Mouse (Mus musculus): Measurements from ENCODE around the gene Cryzl1. TPM values are rescaled to one million over a fixed set of nuclear protein-coding genes. Genes with fewer than 3 reads are reported as not detected.

Cryzl1 gene
- polyA plus RNA-seq, 1 experiment from 2014 or later, result 36.3 TPM

DNA sequence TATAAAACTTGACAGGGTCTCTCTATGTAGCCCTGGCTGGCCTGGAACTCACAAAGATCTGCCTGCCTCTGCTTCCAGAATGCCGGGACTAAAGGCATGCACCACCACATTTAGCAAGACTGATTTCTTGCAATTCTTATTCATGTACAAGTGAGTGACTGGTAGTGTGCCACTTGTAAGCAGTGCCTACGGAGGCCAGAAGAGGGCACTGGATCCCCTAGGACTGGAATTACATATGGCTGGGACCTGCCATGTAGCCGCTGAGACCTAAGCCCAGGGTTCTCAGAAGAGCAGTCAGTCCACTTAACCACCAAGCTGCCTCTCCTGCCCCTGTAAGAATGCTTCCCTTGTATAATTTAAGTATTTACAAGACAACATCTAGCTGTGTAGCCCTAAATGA, 4.5 kb downstream of the Cryzl1 start:
- no peak for ATAC-seq
- H3K4me2 ChIP-seq (replicated peaks; ENCODE audit: low read depth), result no peak overlapping the region
- H3K9ac ChIP-seq (ENCODE audit: low read depth, low read length), result no peak overlapping the region
- H3K4me3 ChIP-seq (ENCODE audit: low read depth, low read length), result no peak overlapping the region
- no peaks in the 10 kb centered on the region for H3K27me3 ChIP-seq (replicated peaks; ENCODE audit: control insufficient read depth, insufficient read depth, low read length)
- H3K4me1 ChIP-seq (replicated peaks; ENCODE audit: control insufficient read depth, insufficient read depth, low read length), result no peaks in the 10 kb centered on the region
- H3K36me3 ChIP-seq (ENCODE audit: control insufficient read depth, insufficient read depth), result peaks cover 21% of the 10 kb centered on the region
- peak; percentile 87 for TF ChIP-seq CTCF (IDR thresholded peaks at IDR 0.05; ENCODE audit: low read depth)
- WGBS, result 61% methylated on average over 3 of the region's 3 CpGs
- no peak overlapping the region for H3K27ac ChIP-seq (ENCODE audit: low read depth, low read length)
- no peaks in the 10 kb centered on the region for H3K9me3 ChIP-seq (ENCODE audit: control insufficient read depth)

DNA sequence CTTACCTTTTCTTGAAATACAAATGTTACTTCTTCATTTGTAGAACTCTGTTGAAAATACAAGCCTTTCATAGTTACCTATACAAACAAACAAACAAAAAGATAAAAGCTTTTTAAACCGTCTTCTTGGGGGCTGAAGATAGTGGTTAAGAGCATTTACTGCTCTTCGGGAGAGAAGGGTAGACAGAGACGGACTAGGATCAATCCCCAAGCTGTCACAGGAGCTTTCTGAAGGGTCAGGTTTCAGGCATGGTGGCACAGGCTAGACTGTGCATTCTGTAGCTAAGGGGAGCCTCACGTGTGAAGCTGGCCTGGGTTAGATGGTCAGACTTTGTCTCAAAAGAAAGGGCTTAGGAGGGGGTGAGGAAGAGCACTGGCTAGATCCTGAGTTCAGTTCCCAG, 11.4 kb downstream of the Cryzl1 start:
- Histone ChIP-seq H3K9ac (ENCODE audit: low read depth, low read length) (no peak overlapping the region), H3K27me3 (replicated peaks; ENCODE audit: control insufficient read depth, insufficient read depth, low read length) (no peaks in the 10 kb centered on the region), H3K9me3 (ENCODE audit: control insufficient read depth) (no peaks in the 10 kb centered on the region), H3K4me2 (replicated peaks; ENCODE audit: low read depth) (no peak overlapping the region), H3K27ac (ENCODE audit: low read depth, low read length) (no peak overlapping the region), H3K4me3 (ENCODE audit: low read depth, low read length) (no peak overlapping the region), H3K4me1 (replicated peaks; ENCODE audit: control insufficient read depth, insufficient read depth, low read length) (no peaks in the 10 kb centered on the region), H3K36me3 (ENCODE audit: control insufficient read depth, insufficient read depth) (peaks cover 41% of the 10 kb centered on the region)
- no peak for ATAC-seq
- no peak for TF ChIP-seq CTCF (IDR thresholded peaks at IDR 0.05; ENCODE audit: low read depth)
- 84% methylated on average over 4 of the region's 4 CpGs for WGBS

DNA sequence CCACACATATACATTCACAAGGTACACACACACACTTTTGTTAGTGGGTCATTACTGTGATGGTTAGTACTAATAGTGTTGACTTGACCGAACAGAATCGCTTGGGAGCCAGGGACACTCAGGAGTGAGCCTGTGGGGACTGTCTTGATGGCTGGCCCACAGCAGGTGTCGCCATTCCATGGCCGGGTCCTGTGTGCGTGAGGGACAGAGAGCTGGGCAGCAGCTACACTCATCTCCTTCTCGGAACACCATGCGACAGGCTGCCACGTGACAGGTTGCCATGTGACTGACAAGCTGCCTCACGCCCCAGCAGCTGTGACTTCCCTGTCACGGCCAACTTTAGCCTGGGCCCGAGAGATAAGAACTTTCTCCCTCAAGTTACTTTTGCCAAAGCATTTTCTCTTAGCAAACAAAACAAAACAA, 11.8 kb downstream of the Cryzl1 start:
- Histone ChIP-seq H3K9me3 (ENCODE audit: control insufficient read depth) (no peaks in the 10 kb centered on the region), H3K4me1 (replicated peaks; ENCODE audit: control insufficient read depth, insufficient read depth, low read length) (no peaks in the 10 kb centered on the region), H3K4me2 (replicated peaks; ENCODE audit: low read depth) (no peak overlapping the region), H3K27me3 (replicated peaks; ENCODE audit: control insufficient read depth, insufficient read depth, low read length) (no peaks in the 10 kb centered on the region), H3K9ac (ENCODE audit: low read depth, low read length) (no peak overlapping the region), H3K4me3 (ENCODE audit: low read depth, low read length) (no peak overlapping the region), H3K27ac (ENCODE audit: low read depth, low read length) (no peak overlapping the region), H3K36me3 (ENCODE audit: control insufficient read depth, insufficient read depth) (peaks cover 41% of the 10 kb centered on the region)
- no peak for ATAC-seq
- TF ChIP-seq CTCF (IDR thresholded peaks at IDR 0.05; ENCODE audit: low read depth), result peak; percentile 31
- 72% methylated on average over 11 of the region's 11 CpGs for WGBS

DNA sequence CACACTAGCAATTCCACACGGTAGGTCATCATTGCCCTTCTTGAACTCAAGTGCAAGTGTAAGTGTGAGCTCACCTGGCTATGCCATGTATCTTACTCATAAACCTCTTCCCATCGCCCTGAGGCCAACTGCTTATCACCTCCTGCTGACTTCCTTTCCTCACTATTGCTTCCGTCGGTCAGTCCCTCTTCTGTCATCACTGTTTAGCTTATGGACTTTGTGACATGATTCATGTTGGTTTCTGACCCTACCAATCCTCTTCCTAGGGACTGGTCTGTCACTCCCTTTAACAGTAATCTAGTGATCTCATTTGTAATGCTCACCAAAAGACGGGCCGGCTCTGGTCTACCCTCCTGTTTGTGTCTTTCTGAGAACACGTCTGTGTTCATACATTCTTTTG, 18.5 kb downstream of the Cryzl1 start:
- Histone ChIP-seq H3K27ac (ENCODE audit: low read depth, low read length) (no peak overlapping the region), H3K4me2 (replicated peaks; ENCODE audit: low read depth) (no peak overlapping the region), H3K9me3 (ENCODE audit: control insufficient read depth) (no peaks in the 10 kb centered on the region), H3K9ac (ENCODE audit: low read depth, low read length) (no peak overlapping the region), H3K4me3 (ENCODE audit: low read depth, low read length) (no peak overlapping the region), H3K4me1 (replicated peaks; ENCODE audit: control insufficient read depth, insufficient read depth, low read length) (0 out of 2 replicates have a peak, but pooled peaks cover 3% of the 10 kb centered on the region), H3K27me3 (replicated peaks; ENCODE audit: control insufficient read depth, insufficient read depth, low read length) (no peaks in the 10 kb centered on the region), H3K36me3 (ENCODE audit: control insufficient read depth, insufficient read depth) (peaks cover 49% of the 10 kb centered on the region)
- TF ChIP-seq CTCF (IDR thresholded peaks at IDR 0.05; ENCODE audit: low read depth), result no peak
- 44% methylated on average over 7 of the region's 7 CpGs for WGBS
- peak; percentile 85 for ATAC-seq

DNA sequence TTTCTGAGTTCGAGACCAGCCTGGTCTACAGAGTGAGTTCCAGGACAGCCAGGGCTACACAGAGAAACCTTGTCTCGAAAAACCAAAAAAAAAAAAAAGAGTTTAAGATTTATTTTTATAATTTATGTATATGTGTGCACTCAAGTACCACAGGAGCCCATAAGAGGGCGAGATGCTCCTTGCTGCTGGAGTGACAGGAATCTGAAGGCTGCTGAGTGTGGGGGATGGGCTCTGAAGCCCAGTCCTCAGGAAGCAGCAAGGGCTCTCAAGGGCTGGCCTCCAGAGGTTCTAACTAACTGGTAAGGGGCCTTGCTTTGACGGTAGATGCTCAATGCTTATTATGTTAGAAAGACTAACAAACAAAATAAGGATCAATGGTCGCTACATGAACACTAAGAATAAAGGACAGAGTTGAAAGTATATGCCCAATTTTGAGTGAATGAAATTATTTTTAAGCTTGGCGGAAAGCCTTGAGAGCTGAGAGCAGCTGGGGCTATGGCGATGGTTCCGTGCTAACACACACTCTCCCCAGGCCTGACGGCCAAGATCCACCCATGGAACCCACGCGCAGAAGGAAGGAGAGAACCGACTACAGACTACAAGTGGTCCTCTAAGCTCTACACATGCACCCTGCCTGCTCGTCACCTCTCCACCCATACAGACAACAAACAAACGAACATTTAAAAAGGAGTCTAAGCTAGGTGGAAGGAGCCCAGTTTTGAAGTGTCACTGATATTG, 24.0 kb downstream of the Cryzl1 start:
- H3K9ac ChIP-seq (ENCODE audit: low read depth, low read length), result no peak overlapping the region
- no peaks in the 10 kb centered on the region for H3K27me3 ChIP-seq (replicated peaks; ENCODE audit: control insufficient read depth, insufficient read depth, low read length)
- peaks cover 10% of the 10 kb centered on the region for H3K4me1 ChIP-seq (replicated peaks; ENCODE audit: control insufficient read depth, insufficient read depth, low read length)
- H3K36me3 ChIP-seq (ENCODE audit: control insufficient read depth, insufficient read depth), result peaks cover 43% of the 10 kb centered on the region
- H3K27ac ChIP-seq (ENCODE audit: low read depth, low read length), result no peak overlapping the region
- TF ChIP-seq CTCF (IDR thresholded peaks at IDR 0.05; ENCODE audit: low read depth), result peak; percentile 46
- no peak overlapping the region for H3K4me3 ChIP-seq (ENCODE audit: low read depth, low read length)
- no peak overlapping the region for H3K4me2 ChIP-seq (replicated peaks; ENCODE audit: low read depth)
- no peak for ATAC-seq
- 89% methylated on average over 14 of the region's 14 CpGs for WGBS
- H3K9me3 ChIP-seq (ENCODE audit: control insufficient read depth), result no peaks in the 10 kb centered on the region

DNA sequence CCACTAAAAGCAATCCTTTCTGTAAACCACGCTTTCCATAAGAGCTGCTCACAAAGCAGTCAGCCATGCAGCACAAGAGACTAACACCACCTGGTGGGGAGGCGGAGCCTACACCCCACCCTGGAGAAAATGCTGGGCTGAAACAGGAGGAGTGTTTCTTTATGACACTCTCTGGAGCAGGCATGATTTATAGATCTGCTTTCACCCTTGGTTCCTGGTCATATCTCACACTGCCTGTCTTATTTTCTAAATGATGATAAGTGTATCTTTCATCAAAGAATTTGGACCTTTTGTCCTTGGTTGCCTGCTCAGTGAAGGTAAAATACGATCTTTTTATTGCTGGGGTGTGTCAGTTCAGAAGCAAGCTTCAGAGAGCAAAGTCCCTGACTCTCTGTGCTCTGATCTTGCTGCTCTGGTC, 26.0 kb downstream of the Cryzl1 start:
- Histone ChIP-seq H3K27me3 (replicated peaks; ENCODE audit: control insufficient read depth, insufficient read depth, low read length) (no peaks in the 10 kb centered on the region), H3K9me3 (ENCODE audit: control insufficient read depth) (no peaks in the 10 kb centered on the region), H3K27ac (ENCODE audit: low read depth, low read length) (no peak overlapping the region; the same call in 1 of the 2 replicates), H3K4me3 (ENCODE audit: low read depth, low read length) (no peak overlapping the region), H3K36me3 (ENCODE audit: control insufficient read depth, insufficient read depth) (peaks cover 46% of the 10 kb centered on the region), H3K9ac (ENCODE audit: low read depth, low read length) (no peak overlapping the region), H3K4me2 (replicated peaks; ENCODE audit: low read depth) (peak overlapping the region; percentile 35; the same call in 1 of the 2 replicates), H3K4me1 (replicated peaks; ENCODE audit: control insufficient read depth, insufficient read depth, low read length) (peaks cover 10% of the 10 kb centered on the region)
- TF ChIP-seq CTCF (IDR thresholded peaks at IDR 0.05; ENCODE audit: low read depth), result peak; percentile 58
- peak; percentile 96 for ATAC-seq
- 35% methylated on average over 3 of the region's 3 CpGs for WGBS

Measured in intestine, postnatal 0 days (tissue).